Mouse (Mus musculus) 3T3-L1 (cell line): ENCODE measurements at regions not wholly inside any gene's neighbourhood (a gene's known extent, or its start where the extent isn't known, plus 50 kb on each side); places are given as distances from the start of the nearest gene placed in this dataset.

Experiments used
- DNase-seq: peaks from one replicate; pipeline ENCODE4 v3.0.0-alpha.2; 2015; ENCODE audit warnings: low read depth, low spot score

DNA sequence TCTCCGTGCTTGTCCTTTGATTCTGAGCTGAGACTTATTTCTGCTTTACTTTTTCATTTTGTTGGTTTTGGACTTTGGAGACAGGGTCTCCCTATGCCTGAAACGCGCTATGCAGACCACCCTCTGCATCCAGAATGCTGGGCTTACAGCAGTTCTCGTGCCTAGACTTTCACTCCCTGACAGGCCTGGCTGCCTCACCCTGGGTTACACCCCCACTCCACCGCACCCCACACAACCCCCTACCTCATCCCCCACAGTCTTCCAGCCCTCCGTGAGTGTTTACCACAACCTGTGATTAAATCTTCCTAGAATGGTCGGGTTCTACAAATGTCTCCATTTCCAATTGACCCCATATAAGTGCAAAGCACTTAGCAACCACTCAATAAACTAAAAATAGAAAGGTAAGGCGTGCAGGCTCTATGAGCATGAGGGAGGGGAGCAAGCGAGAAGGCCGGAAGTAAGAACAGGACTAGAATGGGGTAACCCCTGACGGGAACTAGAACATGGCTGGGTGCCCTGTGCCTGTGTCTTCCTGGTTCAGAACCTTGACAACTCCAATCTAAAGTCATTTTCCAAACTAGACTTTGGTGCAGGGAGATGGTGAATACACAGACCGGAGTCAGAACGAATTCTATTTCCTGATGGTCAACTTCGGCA, 131.2 kb upstream of the Lef1 start:
- no peak for DNase-seq

DNA sequence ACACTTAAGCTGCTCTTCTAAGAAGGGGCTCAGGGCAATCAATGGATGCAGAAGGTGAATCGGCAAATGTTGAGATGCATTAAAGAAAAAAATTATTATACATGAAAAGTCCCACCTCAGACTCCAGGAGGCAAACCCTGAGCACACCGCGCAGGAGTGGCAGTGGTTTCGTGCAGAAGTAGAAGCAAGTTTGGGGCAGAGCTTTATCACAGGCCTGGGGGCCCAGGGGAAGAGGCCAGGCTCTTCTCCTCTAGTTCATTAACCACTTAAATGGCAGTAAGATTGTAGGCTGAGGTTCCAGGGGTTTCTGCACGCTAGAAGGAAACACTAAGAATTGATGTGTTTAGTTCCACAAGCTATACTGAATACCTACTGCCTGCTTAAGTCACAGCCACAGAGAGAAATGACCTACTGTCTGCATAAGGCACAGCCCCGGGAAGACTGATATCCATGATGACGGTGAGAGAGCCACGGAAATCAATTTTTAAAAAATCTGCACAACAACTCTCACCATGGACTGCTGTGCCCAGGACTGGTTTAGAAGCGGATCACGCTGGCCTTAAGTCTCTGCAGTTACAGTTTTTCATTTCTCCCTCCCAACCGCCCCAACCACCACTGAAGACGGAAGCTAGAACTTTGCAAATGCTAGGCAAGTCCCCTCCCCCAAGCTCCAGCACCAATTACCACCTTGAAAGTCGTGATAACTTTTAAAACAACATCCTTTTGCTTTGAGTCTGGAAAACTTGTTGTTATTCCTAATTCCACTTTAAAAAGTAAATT, 132.2 kb upstream of the Lef1 start:
- DNase-seq: no peak

DNA sequence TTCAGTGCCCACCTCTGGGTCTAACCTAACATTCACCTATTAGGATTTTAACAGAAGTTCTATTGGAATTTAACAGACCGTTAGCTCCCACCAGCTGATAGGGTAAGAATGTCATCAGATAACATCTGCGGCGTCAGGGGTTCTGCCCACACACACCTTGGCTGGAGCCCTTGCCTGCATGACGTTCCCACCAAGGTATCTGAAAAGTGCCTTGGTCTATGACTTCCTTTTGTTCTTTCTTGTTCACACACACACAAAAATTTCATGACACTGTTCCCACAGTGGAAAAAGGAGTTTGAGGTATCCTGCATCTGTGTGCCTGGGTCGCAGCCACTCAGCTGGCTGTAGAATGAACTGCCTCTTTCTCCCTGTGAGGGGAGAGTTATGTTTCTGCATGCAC, 134.1 kb upstream of the Lef1 start:
- DNase-seq: no peak

DNA sequence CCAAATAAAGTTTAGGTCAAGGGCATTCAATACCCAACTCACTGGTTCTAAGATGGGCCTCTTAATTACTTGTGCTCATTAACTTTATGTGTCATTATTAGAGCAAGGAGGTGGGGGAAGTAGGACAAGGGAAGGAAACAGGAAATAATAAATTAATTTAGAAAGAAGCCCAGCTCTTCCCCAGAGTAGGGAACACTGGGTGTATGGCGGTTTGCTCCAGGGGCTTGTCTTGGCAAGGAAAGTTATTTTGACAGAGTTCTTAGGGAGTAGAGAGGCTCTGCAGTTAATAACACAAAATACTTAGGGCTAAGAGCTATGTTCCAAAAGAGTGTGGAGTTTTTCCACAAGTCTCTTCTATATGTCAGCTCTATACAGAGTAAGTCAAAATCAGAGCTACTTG, 135.0 kb upstream of the Lef1 start:
- DNase-seq: no peak

DNA sequence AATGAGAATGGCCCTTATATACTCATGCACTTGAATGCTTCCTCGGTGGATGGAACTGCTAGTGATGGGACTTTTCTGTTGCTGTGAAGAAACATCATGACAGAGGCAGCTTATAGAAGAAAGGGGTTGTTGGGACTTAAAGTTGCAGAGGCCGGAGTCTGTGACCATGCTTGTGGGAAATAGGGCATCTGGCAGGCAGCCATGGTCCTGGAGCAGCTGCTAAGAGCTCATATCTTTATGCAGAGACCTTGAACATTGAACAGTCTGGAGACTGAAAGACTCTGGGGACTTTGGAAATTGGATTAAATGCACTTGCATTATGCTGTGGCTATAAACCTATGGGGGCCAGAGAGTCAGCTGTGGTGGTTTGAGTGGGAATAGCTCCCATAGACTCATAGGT, 138.1 kb upstream of the Lef1 start:
- no peak for DNase-seq

DNA sequence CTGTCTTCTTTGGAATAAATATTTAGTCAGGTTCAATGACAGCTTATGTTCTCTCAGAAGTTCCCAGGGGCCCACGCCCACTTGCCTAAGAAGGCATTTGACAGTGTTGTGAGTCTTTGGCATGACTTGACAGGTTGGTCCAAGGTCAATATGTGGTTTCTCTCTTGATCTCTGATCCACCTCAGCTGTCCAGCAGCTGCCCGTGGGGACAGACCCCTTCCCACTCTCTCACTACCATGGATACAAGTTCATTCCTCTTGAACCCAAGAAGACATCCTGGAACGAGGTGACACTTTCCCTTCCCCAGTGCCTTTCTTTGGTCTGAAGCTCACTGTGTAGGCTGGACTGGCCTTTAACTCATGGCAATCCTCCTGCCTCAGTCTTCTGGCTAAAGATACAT, 145.0 kb upstream of the Lef1 start:
- no peak for DNase-seq

DNA sequence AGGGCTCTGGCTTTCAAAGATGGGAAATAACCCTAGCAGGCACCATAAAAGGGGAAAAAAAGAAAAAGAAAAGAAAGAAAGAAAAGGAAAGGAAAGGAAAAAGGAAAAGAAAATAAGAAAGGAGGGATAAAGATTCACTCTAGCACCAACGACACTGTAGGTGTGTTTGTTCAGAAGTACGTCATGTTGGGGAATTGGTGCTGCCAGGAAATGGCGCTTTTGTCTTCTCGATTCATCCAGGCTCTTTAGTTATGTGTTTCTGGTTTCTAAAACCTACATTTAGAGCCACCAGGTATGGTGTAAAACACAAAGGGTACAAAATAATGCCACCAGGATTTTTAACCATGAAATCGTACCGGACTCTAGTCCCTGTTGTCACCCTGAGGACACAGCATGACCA, 146.2 kb upstream of the Lef1 start:
- DNase-seq: no peak

DNA sequence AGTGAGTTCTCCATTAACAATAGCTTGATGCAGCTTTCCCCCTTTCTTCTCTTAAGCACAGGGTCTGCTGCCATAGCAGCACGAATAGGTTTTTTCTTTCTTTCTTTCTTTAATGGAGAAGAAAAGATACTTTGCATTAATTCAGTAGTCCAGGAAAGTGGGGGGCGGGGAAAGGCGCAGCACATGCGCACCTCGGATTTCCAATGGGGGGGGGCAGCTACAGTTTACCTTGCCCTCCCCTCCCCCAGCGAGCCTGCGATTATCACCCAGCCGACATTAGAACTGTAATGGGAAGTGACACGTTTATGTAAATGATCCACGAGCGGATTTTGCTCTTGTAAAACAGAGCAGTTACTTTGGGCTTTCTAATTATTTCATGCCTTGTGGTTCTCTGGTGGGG, 146.6 kb upstream of the Lef1 start:
- no peak for DNase-seq

DNA sequence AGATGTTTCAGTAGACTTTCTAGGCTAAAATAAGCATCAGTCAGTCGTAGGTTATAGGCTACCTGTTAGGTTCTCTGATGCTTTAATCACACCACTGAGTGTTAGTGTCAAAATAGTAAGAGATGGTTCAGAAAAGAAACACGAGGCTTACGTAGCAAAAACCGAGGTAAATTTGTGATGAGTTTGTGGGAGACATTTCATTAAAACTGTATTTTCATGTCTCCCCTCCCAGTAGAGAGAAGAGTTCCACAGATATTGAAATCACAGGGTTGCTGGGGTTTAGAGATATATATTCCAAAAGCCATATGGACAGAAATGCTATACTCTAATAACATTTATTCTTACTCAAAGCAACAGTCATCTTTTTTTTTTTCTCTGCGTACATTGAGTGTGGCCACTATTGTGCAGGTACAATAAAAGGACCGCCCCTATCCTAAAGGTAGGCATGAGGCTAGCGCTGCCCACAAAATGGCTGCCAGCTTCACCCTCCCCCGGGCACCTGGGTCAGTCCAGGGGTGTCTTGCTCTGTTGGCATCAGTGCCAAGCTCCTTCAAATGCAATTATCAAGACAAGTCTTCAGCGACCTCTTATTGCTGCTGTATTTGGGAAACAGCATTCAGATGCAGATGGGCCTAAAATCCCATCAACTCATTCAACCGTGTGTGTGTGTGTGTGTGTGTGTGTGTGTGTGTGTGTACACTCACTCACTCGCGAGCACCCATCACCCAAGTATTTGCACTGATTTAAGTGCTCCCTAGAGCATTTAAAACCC, 147.4 kb upstream of the Lef1 start:
- no peak for DNase-seq

DNA sequence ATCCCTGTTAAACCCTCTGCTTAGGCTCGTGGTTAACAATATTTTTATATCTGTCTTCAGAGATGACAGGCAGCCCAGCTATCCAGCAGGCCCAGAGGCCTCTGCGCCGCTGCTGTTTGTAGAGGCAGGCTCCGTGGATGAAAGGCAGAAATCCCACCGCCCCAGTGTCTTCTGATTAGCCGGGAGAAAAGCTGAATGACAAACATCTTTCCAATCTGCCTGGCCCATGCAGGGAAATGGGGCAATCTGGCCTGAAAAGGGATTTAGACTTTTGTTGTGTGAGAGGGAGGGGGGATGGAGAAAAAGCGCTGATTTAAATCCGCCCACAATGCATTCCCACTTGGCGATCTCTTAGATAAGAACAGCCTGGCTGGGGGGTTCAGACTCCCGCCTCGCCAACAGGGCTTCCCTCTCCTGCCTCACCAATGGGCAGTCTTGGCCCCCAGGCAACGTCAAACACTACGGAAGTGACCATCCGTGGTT, 148.1 kb upstream of the Lef1 start:
- DNase-seq: no peak

DNA sequence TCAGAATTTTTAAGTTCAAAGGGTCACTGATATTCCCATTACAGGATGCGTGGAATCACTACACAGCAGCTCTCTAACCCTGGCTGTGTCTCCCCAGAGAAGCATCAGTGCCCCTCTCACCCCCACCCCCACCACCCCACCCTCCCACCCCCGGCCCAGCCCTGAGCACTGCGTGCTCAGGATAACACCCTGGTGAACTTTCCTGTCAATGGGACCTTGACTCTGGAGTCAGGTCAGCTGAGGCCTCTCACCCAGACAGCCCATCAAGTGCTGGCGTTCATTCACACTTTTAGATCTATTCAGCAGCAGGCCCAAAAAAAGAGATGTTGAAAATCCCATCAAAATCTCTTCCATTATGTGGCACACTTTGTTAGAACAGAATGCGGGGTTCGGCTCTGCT, 148.6 kb upstream of the Lef1 start:
- no peak for DNase-seq

DNA sequence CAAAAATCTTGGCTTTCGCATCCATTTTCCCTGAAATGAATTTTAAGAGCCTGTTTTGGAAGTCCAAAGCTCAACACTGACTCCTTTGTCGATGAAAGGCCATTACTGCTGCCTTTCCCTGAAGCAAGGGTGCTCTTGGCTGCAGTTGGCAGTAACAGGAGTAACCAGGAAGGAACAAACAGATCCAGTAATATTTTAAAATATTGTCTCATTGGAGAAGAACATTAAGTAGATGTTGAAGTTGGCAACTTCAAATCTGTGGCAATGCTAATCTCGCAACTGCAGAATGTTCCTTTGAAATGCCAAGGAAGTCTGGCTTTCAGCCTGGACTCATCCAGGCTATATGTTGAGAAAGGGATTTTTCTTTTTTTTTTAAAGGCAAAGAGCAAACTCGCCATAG, 154.3 kb upstream of the Lef1 start:
- peak; percentile 36 for DNase-seq

DNA sequence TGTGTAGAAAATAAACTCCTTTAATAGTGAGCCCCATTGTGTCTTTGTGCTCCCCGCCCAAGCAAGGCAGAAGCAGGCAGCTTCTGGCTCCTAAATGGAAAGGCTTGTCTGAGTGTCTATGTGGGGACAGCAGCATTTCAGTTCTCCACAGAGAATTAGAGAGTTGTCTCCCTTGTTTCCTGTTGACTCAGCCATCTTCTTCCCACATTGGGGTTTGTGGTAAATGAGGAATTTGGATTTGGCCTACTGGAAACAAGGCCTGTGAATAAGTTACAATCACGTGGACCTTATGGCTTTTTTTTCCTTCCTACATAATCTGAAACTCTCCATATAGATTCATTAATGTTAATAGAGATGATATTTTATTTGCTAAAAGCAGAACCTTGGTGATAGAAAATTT, 158.9 kb upstream of the Lef1 start:
- DNase-seq: peak; percentile 97

DNA sequence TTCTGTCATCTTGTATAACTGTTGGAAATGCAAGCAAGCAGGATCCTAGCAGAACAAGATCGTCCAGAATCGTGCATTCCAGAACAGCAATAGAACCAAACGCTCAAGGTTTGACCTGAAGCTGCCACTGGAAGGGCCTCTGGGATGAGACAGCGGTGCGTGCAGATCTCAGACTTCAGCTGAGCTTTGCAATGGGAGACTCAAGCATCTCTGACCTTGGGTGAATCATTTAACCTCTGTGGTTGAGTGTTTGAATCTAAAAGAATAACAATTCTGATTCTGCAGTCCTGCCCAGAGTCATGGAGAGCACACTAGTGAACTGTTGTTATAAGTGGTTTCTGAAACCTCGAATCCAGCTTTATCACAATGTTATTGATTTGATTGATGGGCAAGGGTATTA, 159.4 kb upstream of the Lef1 start:
- peak; percentile 99 for DNase-seq

DNA sequence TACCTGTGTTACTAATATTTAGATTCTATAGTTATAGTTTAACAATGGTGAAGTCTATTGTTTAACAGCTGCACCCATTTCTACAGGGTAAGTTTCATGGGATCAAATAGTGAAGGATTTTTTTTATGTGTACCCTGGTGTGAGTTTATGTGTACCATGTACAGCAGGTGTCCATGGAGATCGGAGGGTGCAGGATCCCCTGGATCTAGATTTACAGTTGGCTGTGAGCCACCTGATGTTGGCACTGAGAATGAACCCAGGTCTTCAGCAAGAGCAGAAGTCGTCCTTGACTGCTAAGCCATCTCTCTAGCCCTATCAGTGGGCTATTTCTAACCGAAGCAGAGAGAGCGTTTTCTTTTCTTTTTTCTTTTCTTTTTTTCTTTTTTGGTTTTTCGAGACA, 162.4 kb upstream of the Lef1 start:
- no peak for DNase-seq

DNA sequence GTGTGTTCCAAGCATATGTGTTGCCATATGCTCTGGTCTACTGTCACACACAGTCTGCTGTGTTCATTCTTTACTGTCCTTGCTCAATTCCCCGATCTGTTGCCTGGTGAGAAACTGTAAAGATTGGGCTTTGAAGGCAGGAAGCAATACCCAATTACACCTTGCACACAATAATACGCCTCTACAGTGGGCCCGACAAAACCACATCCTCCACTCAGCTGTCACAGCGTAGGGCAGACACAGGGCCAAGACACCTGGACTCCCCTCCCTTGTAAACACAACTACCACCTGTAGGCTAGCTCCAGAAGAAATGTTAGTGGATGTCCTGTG, 163.0 kb upstream of the Lef1 start:
- no peak for DNase-seq

DNA sequence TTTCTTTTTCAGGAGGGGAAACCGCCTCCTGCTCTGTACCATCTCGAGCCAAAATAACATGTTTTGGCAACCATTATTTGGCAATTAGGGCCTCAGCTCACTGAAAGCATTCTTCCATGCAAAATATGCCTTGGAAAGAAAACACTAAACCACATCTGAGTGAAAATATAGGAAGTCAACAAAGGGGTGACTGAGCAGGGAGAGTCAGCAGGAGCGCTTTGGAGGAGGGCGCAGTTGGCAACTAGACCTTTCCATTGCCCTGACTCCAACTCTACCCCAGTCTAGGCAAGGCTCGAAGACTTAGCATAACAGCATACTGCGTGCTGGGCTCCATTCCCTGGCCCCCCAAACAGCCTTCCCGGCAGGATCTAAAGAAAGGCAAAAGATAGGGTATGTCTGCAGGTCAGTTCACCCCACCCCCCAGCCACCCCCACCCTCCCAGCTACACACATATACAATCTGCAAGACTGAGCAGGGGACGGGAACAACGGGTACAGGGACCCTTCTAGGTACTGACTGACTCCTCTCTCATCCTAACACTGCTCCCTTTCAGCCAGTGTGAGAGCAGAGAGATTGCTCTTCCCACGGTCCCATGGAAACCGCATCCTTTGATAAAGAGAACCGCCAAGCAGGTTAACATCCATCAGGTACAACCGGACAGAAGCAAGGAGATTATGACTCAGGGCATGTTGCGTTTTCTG, 163.5 kb upstream of the Lef1 start:
- DNase-seq: no peak

DNA sequence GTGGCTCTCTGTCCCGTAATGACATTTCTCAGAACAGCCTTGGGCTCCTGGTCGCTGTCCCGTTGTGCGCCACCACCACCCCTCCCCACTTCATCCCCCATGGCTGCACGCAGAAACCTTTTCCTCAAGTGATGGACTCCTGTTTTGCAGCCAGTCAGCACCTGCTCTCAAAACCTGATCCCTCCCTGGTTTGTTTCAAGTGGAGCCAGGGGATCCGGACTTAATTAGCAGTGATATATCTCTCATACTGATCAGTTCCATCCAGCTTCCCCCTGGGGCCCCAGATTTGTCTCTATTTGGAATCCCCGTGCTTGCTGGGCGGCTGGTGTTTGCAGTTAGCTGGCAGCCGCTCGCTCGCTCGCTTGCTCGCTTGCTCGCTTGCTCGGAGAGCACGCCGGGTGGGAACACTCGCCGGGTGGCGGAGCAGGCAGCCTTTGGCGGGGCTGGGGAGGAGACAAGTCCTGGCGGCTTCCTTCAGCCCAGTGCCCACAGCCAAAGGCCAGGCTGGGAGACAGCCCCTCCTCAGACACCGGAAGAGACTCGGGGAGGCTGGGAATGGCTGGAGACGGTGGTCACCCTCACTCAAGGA, 164.3 kb upstream of the Lef1 start:
- DNase-seq: no peak

DNA sequence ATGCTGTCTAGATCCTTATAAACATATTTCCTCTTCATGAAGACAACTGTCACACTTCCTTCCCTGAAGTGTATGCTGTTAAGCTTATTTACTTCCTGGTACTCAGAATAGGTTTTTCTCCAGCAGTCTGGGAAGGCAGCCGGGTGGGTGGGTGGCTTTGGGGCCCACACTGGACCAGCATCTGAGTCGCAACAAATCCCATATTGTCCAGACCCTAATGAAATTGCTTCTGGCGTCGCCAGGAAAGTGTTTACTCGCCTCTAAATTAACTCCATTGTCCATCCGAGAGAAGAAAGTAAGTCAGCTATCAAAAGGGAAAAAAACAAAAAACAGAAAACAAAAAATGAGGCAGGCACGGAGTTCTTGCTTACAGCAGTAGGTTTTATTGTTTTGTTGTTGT, 164.9 kb upstream of the Lef1 start:
- no peak for DNase-seq

DNA sequence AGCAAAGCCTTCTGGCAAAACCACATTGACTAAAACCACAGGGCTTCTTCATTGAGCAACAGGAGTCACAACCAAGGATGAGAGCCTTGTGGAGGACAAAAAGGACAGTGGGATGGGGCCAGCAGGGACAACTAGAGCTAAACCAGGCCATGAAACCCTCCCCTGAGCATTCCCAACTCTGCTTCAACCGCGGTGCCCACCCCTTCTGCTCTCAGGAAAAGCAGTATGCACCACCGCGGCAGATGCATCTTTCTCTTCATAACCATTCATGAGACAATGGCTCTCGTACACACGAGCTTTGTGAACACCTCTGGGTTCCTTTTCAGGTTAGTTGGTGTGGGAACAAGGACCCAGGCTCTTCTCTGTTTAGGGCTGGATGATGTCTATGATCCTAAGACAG, 166.0 kb upstream of the Lef1 start:
- no peak for DNase-seq

DNA sequence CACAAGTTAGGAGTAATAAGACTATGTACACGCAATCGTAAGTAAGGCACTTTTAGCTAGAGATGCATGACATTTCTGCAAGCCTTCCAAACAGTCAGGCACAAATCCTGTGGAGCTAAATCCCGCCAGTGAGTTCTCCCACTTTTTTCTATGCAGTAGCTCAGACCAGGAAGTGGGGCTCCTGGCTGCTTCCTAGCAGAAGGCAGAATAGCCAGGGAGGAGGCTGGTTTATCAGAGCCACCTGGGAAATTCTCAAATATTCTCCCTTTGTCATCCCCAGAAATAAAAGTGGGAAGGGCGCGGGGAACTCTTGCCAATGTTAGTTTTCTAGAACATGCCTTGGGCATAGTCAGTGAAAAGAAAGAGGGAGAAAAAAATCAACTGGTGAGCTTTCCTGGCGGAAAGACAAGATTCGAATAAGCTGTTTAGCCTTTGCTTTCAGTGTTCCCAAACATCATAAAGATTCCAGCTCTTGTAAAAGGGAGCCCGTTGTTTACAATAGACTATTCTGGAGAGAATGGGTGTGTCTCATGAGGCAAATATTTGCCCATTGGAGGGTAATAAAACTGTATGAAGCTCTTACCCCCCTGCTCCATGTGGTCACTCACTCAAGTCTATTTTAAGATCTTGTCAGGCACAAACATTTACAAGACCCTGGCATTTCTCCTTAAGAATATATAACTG, 167.2 kb upstream of the Lef1 start:
- peak; percentile 77 for DNase-seq
